Mouse (Mus musculus) large intestine, adult 2 months (tissue): Measurements from ENCODE around the gene Cga. TPM values are rescaled to one million over a fixed set of nuclear protein-coding genes. Genes with fewer than 3 reads are reported as not detected.

Experiments
- polyA plus RNA-seq: library from polyadenylated mRNA; depleted of rRNA; stranded (reverse); fragments of >200 nt; gene quantifications from 2 replicates; pipeline ENCODE4 v1.2.3, GENCODE M21; 2012; rRNA removed

Cga gene
- polyA plus RNA-seq, 1 experiment = not detected

Other genes starting within 250 kb of the Cga start
- 13.1 and 15.5 TPM in 2 replicates for gene Slc35a1, start 206.3 kb upstream of the Cga start, polyA plus RNA-seq
- gene Cfap206, start 163.6 kb upstream of the Cga start, polyA plus RNA-seq = not detected in 2 replicates
- not detected in 2 replicates for gene Gm136, start 137.5 kb upstream of the Cga start, polyA plus RNA-seq
- gene Smim8, start 115.4 kb upstream of the Cga start, polyA plus RNA-seq = 4.9 and 5.6 TPM in 2 replicates
- 1.2 and 2.9 TPM in 2 replicates for gene Zfp292, start 10.8 kb upstream of the Cga start, polyA plus RNA-seq